Mouse (Mus musculus) E14TG2a.4 (cell line): ENCODE data around the gene Tmem175.

Source experiments
- H3K27me3 ChIP-seq: 2 replicates; pipeline ENCODE4 v1.6.1; 2014; ENCODE audit warnings: low read length, control low read depth; ENCODE audit not compliant: insufficient read depth
- H3K36me3 ChIP-seq: 2 replicates; pipeline ENCODE4 v1.6.1; 2014; ENCODE audit warnings: low read length, control low read depth; ENCODE audit not compliant: insufficient read depth
- H3K4me1 ChIP-seq: replicated peaks from 2 replicates; pipeline ENCODE4 v1.6.1; 2014; ENCODE audit warnings: low read depth, low read length, control low read depth
- H3K4me3 ChIP-seq: replicated peaks from 2 replicates; pipeline ENCODE4 v1.5.1; 2014; ENCODE audit warnings: mild to moderate bottlenecking, low read length
- H3K9me3 ChIP-seq: 2 replicates; pipeline ENCODE4 v1.6.1; 2014; ENCODE audit warnings: low read length, control low read depth
- CTCF ChIP-seq: conservative IDR thresholded peaks from 2 replicates; pipeline ENCODE4 v1.5.1; 2014; ENCODE audit warnings: low read length
- NANOG ChIP-seq: IDR thresholded peaks from 2 replicates; pipeline ENCODE4 v1.6.1; 2014; ENCODE audit warnings: borderline replicate concordance, low read length, mixed read lengths
- POU5F1 ChIP-seq: IDR thresholded peaks from 2 replicates; pipeline ENCODE4 v1.6.1; 2014; ENCODE audit warnings: low read length, borderline replicate concordance

Gene Tmem175

DNA sequence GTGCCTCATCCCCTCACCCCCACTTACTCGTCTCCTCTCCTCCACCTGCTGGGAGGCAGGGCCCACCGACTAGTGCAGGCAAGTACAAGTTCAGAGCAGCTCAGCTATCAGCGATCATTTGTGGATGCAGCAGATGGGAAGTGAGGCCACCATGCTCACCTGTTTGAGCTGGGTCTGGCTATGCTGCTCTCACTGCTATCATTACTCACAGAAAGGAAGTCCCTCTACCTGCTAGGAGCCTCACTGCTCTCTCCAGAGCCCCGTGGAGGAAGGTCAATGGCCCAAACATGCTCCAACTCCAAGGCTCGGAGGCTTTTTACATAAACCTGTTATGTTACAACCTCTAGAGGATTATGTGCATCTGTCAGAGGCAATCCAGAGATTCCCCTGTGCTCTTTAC, 27.8 kb downstream of the Tmem175 start:
- TF ChIP-seq CTCF, result no peak
- TF ChIP-seq NANOG, result no peak
- no peak for TF ChIP-seq POU5F1
- H3K4me1 ChIP-seq, result peaks cover 27% of the 10 kb centered on the region
- no peaks in the 10 kb centered on the region for H3K27me3 ChIP-seq

GRCm38 (mm10) chr5:108658611-108659010, 29.0 kb downstream of the Tmem175 start:
- H3K36me3 ChIP-seq, result peaks cover 56% of the 10 kb centered on the region
- peaks cover 27% of the 10 kb centered on the region for H3K4me1 ChIP-seq
- H3K9me3 ChIP-seq, result no peaks in the 10 kb centered on the region
- H3K4me3 ChIP-seq, result no peak overlapping the region
- TF ChIP-seq NANOG, result no peak
- no peak for TF ChIP-seq POU5F1
- no peak for TF ChIP-seq CTCF
- H3K27me3 ChIP-seq, result no peaks in the 10 kb centered on the region

More for the DNA sequence above, 27.8 kb downstream of the Tmem175 start:
- H3K9me3 ChIP-seq, result no peaks in the 10 kb centered on the region
- no peak overlapping the region for H3K4me3 ChIP-seq
- H3K36me3 ChIP-seq, result peaks cover 68% of the 10 kb centered on the region

GRCm38 (mm10) chr5:108659698-108660631, 30.4 kb downstream of the Tmem175 start, which contains the start of gene Idua:
Gene Idua (plus strand): TSS chr5:108660331.
- H3K36me3 ChIP-seq, result peaks cover 42% of the 10 kb centered on the region
- H3K4me3 ChIP-seq, result peak within 1 kb of the TSS; percentile 96
- H3K9me3 ChIP-seq, result no peaks in the 10 kb centered on the region
- H3K4me1 ChIP-seq, result peaks cover 36% of the 10 kb centered on the region
- no peak for TF ChIP-seq POU5F1
- no peak for TF ChIP-seq NANOG
- TF ChIP-seq CTCF, result no peak
- no peaks in the 10 kb centered on the region for H3K27me3 ChIP-seq

- Histone ChIP-seq H3K36me3 (peaks cover 35% of the 10 kb centered on the region), H3K9me3 (no peaks in the 10 kb centered on the region), H3K4me3 (peak overlapping the region; percentile 96), H3K27me3 (no peaks in the 10 kb centered on the region), H3K4me1 (peaks cover 36% of the 10 kb centered on the region)
- TF ChIP-seq POU5F1 (no peak), NANOG (no peak), CTCF (no peak)
Measured at GRCm38 (mm10) chr5:108660632-108661268, 31.2 kb downstream of the Tmem175 start.

GRCm38 (mm10) chr5:108662772-108663171, 33.2 kb downstream of the Tmem175 start:
- Histone ChIP-seq H3K27me3 (no peaks in the 10 kb centered on the region), H3K36me3 (peaks cover 14% of the 10 kb centered on the region), H3K9me3 (no peaks in the 10 kb centered on the region), H3K4me1 (peaks cover 33% of the 10 kb centered on the region), H3K4me3 (no peak overlapping the region)
- TF ChIP-seq NANOG, result no peak
- no peak for TF ChIP-seq CTCF
- no peak for TF ChIP-seq POU5F1

- peaks cover 36% of the 10 kb centered on the region for H3K4me1 ChIP-seq
- no peaks in the 10 kb centered on the region for H3K9me3 ChIP-seq
- TF ChIP-seq NANOG, result no peak
- TF ChIP-seq CTCF, result no peak
- no peak for TF ChIP-seq POU5F1
- no peaks in the 10 kb centered on the region; the same call in 1 of the 2 replicates for H3K27me3 ChIP-seq
- no peak overlapping the region for H3K4me3 ChIP-seq
- H3K36me3 ChIP-seq, result no peaks in the 10 kb centered on the region
Measured at GRCm38 (mm10) chr5:108665066-108665465, 35.5 kb downstream of the Tmem175 start.

DNA sequence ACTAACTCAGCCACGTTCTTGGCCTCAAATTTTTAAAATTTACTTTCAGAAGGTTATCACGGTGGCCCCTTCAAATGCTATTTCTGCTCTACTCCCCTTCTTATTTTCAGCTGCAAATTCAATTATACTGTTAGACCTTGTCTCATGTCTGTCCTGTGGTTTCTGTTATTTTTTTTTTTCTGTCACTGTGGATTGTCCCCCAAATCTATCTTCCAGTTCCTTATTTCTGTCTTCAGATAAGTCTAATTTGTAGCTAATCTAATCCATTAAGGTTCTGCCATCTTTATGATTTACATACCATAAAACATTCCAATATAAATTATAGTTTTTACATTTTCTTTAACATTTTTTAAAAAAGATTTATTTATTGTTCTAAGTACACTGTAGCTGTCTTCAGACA, 37.8 kb downstream of the Tmem175 start:
- Histone ChIP-seq H3K4me1 (peaks cover 40% of the 10 kb centered on the region), H3K27me3 (no peaks in the 10 kb centered on the region; the same call in 1 of the 2 replicates), H3K9me3 (no peaks in the 10 kb centered on the region), H3K36me3 (peaks cover 10% of the 10 kb centered on the region), H3K4me3 (no peak overlapping the region)
- TF ChIP-seq CTCF, result no peak
- no peak for TF ChIP-seq POU5F1
- no peak for TF ChIP-seq NANOG

DNA sequence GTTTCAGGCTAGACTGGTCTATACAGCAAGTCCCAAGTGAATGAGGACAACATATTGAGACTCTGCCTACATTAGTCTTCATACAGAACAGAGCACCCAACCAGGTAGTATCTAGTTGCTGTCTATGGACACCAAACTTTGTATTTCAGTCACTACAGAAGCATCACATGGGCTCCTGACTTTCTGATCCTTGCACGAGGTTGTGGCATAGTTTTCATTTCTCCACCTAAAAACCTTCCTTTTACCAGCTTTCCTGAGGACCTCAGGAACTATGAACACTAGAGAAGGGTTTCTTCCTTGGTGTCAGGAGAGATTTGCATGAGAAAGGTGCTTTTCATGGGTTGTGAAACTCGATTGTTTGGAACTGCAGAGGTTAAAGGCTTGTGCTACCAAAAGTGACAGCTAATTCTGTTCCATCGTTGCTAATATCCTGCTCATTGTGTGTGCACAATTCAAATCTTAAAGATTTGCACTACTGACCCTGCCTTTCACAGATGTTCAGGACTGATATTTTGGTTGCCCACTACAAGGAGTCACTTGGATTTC, 38.9 kb downstream of the Tmem175 start:
- Histone ChIP-seq H3K9me3 (no peaks in the 10 kb centered on the region), H3K27me3 (no peaks in the 10 kb centered on the region; the same call in 1 of the 2 replicates), H3K36me3 (peaks cover 17% of the 10 kb centered on the region), H3K4me1 (peaks cover 40% of the 10 kb centered on the region), H3K4me3 (peak overlapping the region; percentile 81)
- TF ChIP-seq NANOG (peak; percentile 37; the same call in 1 of the 2 replicates), POU5F1 (peak; percentile 56; the same call in 1 of the 2 replicates), CTCF (no peak)
